Mouse (Mus musculus): ENCODE results near the gene Akr1e1.
"Not testable (repeated sequence)": the region's sequence is repeated elsewhere in the genome, so short reads cannot be mapped to it uniquely, and the experiment has no call there.

Akr1e1 gene

GRCm38 (mm10) chr13:4608961-4609409 is at the start of gene Akr1e1:
Gene Akr1e1, minus strand, starts transcription at chr13:4609174.
- peak; percentile 89 for DNase-seq (ENCODE audit: low spot score)

- DNase-seq (ENCODE audit: low spot score), result no peak
Measured at GRCm38 (mm10) chr13:4658346-4658745, 49.4 kb upstream of the Akr1e1 start.

- DNase-seq (ENCODE audit: low spot score), result no peak
Measured at GRCm38 (mm10) chr13:4656277-4657146, 47.5 kb upstream of the Akr1e1 start.

- no peak for DNase-seq (ENCODE audit: low spot score)
Measured at GRCm38 (mm10) chr13:4650190-4650589, 41.2 kb upstream of the Akr1e1 start.

GRCm38 (mm10) chr13:4645248-4645647 is 36.3 kb upstream of the Akr1e1 start:
- DNase-seq (ENCODE audit: low spot score), result no peak

GRCm38 (mm10) chr13:4610902-4611301 is 1.9 kb upstream of the Akr1e1 start:
- no peak for DNase-seq (ENCODE audit: low spot score)

- no peak for DNase-seq (ENCODE audit: low spot score)
Measured at GRCm38 (mm10) chr13:4608530-4608929, 444 bp downstream of the Akr1e1 start.

- DNase-seq (ENCODE audit: low spot score), result no peak
Measured at GRCm38 (mm10) chr13:4606821-4607220, 2.2 kb downstream of the Akr1e1 start.

- DNase-seq (ENCODE audit: low spot score), result not testable (repeated sequence)
Measured at GRCm38 (mm10) chr13:4603431-4603830, 5.5 kb downstream of the Akr1e1 start.

- DNase-seq (ENCODE audit: low spot score), result no peak
Measured at GRCm38 (mm10) chr13:4576921-4577320, 32.1 kb downstream of the Akr1e1 start.

- no peak for DNase-seq (ENCODE audit: low spot score)
Measured at GRCm38 (mm10) chr13:4573871-4574270, 35.1 kb downstream of the Akr1e1 start, which contains the start of gene Akr1c21. Gene Akr1c21, plus strand, starts transcription at chr13:4574075.

- DNase-seq (ENCODE audit: low spot score), result no peak
Measured at GRCm38 (mm10) chr13:4565996-4566395, 43.0 kb downstream of the Akr1e1 start.

GRCm38 (mm10) chr13:4560500-4560899 is 48.5 kb downstream of the Akr1e1 start:
- no peak for DNase-seq (ENCODE audit: low spot score)

GRCm38 (mm10) chr13:4559143-4559542 is 49.8 kb downstream of the Akr1e1 start:
- DNase-seq (ENCODE audit: low spot score), result no peak

All from testis, postnatal 14 days (tissue).